Mouse (Mus musculus): ENCODE data around the gene Vps45.

GRCm38 (mm10) chr3:96038156-96038555, 20.1 kb downstream of the Vps45 start:
- TF ChIP-seq POLR2A (IDR thresholded peaks at IDR 0.05; ENCODE audit: control insufficient read depth in 1 of 2, insufficient read depth in 1 of 2, low read depth in 1 of 2, low read length in 2 of 2, poor library complexity in 1 of 2) (no peak), JUND (IDR thresholded peaks at IDR 0.05; ENCODE audit: low read depth, low read length) (no peak), KAT2A (conservative IDR thresholded peaks at IDR 0.05; ENCODE audit: low read depth, low read length) (no peak), POLR2AphosphoS5 (IDR thresholded peaks at IDR 0.05; ENCODE audit: borderline replicate concordance, low read depth, low read length) (no peak)
